Mouse (Mus musculus): Measurements from ENCODE around the gene Dirc2.

Gene Dirc2

DNA sequence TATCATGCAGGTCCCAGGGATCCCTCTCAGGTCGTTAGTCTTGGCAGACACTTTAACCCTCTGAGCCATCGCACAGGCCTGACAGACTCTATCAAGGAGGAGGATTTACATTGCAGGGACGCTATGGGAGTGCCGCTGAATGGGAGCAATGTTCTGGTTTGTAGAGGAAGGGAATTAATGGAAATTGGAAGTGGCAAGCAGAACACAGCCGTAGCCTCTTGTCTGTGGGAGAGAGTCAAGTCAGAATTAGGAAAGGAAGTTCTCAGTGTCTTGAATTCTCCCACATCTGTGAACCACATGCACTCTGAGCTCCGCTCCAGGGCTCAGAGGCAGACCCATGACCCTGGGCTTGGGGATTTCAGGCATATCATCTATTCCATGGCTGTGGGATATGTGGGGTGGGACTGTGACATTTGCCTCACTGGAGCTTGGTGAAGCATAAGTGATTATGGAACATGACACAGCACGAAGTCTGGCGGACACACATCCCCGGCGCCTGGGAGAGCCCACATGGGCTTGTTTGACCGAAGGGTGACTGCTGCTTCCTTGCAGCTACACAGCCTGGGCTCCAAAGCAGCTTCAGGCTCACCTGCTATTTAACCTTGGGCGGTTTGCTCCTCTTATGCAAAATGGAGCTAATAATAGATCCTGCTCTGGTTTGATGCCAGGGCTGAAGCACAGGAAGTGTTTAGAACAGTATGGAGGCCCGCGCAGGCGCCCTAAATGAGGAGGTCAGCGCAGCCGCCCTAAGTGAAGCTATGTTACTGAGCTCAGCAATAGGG lies 87.6 kb downstream of the Dirc2 start:
- DNase-seq: peak; percentile 71 to 78

DNA sequence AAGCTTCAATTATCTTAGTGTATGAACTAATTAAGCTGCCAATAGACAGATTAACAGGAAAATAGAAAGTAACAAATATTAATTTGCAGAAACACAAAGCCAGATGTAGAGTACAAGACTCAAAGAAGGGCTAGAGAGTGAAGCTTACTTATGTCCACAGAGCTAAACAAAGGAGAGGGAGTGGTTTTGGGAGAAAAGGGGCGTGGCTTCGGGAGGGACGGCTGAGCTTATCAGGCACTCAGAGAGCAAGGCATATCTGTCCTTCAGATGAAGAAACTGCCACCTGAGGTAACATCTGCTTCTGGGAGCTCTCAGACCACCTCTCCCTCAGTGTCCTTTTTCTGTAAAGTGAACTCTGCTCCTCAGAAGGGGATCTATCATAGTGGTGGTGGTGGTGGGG lies 90.7 kb downstream of the Dirc2 start:
- DNase-seq: no peak

DNA sequence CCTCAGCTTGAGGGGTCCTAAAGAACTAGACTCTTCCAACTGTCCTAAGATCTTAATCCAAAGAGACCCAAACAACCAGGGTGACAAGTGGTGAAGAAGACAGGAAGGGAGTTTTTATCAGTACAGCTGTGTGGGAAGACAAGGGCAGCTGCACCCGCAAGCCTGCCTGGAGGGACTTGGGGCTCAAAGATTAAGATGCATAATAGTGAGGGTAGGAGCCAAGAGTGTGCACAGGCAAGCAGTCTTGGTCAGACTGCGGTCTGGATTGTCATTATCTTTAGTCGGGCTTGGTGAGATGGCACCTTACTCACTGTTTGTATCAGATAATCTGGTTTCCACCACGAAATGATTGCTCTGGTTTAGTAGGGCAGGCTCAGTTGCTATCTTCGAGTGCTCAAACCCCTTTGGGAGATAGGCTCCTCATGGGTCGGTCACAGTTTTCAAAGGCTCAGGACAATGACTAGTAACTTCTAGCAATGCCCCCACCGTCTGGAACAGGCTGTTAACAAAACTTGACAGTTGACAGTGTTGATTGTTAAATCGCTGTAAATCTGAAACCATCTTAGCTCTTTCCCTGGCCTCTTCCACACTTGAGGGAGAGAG lies 91.5 kb downstream of the Dirc2 start:
- no peak for DNase-seq

DNA sequence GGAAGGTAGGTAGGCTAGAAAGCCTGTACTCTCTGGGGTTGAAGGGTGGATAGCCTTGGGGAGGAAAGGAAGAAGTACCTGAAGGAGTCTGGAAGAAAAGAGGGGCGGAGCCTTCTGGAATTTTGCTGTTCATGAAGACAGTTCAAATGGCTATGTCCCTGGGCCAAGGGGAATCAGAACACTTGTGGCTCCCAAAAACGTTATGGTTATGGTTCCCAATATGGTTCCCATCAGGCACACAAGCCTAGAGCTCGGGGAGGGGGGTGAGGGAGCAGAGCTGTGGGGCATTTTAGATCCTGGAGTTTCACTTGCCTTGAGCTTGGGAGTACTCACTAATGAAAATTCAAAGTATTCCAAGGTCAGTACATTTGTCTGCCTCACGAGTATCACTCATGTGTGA lies 104.3 kb downstream of the Dirc2 start:
- no peak for DNase-seq

DNA sequence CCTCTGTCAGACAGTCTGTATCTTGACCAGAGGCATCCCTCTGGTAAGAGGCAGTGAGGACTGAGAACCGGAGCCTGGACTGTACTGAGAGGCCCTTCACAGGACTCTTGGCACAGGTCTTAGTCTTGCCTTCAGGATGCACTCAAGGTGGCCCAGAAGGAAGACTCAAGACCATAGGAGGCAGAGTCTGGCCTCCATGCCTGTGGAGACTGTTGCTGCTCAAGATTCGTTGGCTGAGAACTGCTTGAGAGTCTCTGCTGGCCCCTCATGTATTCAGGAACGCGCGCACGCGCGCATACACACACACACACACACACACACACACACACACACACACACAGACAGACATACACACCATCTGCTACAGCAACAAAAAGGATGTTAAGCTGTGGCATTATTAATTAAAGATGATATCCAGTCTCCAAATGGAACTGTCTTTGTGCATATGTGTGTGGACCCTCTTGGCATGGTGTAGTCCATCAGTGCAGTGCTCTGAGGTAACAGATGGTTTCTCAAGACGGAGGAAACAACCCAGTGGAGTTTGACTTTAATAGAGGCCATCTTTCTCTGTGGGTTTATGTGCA lies 105.2 kb downstream of the Dirc2 start:
- no peak for DNase-seq

DNA sequence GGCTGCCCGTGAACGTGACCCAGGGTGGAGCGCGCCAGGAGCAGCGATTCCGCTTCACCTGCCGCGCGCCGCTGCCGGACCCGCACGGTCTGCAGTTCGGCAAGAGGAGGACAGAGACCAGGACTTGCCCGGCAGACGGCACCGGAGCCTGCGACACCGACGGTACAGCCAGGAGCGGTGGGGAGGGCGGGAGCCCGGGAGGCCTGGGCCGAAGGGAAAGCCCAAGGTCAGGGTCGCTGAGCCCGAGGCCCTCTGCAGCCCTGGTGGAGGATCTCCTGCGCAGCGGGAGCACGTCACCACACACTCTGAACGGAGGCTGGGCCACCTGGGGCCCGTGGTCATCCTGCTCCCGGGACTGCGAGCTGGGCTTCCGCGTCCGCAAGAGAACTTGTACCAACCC lies 108.9 kb downstream of the Dirc2 start:
- no peak for DNase-seq

DNA sequence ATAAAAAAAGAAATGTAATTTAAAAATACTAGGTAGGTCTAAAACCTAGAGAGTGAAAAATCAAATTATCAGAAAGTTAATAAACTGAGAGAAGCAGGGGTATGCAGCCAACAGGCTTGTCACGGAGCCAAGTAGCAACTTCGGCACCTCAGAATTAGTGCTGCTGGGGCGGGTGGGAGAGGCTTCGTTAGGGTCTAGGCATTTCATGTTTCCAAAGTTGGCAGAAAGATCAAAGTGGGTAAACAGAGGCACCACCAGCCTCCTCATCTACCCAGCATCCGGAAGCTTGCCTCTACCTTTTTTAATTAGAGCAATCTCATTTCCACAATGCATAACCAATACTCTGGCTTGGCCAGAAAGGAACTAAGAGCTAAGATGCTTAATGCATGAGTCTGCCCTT lies 115.2 kb downstream of the Dirc2 start:
- DNase-seq: no peak

DNA sequence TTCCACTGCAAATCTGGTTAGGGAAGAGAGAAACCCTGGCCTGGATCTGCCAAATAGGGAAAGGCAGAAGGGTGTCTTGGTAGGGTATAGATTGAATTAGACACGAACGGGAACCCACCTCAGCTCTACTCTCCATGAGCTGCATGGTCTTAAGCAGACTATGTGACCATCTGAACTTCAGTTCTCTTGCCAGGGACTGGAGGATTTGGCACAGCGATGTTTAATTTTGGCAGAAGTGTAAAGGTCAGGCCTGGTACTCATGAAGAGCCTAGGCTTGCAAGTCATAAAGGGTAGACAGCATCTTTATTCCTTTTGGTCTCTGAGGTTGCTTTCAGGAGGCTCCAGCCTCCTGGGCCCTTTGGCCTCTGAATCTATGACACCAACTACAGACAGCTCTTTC lies 116.5 kb downstream of the Dirc2 start:
- peak; percentile 44 to 72 for DNase-seq

DNA sequence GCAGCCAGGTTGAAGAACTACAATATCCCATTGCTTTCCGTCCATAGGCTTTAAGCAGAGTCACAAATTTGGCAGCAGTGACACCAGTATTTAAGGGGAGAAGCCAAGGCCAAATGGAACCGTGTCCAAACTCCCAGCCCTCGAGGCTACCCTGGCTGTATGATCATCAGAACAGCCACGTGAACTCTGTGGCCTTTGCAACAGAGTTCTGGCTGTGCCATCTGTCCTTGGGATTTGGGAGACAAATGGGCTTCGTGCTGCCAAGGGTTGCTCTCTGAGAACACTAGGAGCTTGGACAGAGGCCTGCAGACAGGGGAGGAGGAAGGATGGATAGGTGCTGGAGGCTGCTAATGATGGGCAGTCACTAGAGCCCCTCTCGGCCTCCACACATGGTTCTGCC lies 117.0 kb downstream of the Dirc2 start:
- peak; percentile 77 to 88 for DNase-seq

DNA sequence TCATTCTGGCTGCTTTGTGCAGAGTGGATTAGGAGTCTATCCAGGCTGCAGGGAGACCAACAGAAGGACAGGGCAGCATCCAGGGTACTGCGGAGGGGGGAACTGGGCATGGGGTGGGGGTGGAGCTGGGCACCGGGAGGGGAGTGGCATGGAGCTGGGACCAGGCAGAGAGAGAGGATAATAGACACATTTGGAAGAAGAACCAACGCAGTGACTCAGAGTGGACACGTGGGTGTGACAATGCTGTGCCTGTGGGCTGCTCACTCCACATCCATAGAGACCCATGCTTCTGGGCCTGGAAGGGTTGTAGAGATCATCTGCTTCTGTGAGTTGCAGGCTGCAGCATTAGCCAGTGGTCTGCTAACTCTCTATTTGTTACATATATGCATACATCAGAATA lies 120.3 kb downstream of the Dirc2 start:
- no peak for DNase-seq
